Mouse (Mus musculus) midbrain, embryonic 11.5 days (tissue): ENCODE results near the gene Gm44. TPM values are rescaled to one million over a fixed set of nuclear protein-coding genes. Genes with fewer than 3 reads are reported as not detected.
"Not testable (repeated sequence)": the region's sequence is repeated elsewhere in the genome, so short reads cannot be mapped to it uniquely, and the experiment has no call there.

Source experiments
- ATAC-seq: fragments of 200-750 bp; cut with Nextera tagmentation; 2 replicates; pipeline ENCODE4 v1.8.0; 2017; ENCODE audit warnings: moderate TSS enrichment, moderate library complexity; ENCODE audit not compliant: low FRiP score
- DNase-seq: peaks from one replicate; pipeline ENCODE4 v3.0.0; 2015; ENCODE audit warnings: low spot score; ENCODE audit errors: missing footprints
- H3K27ac ChIP-seq: fragments of 300-500 bp; sonication (generic); 2 replicates; pipeline ENCODE4 v1.5.1; 2014; ENCODE audit warnings: low read depth, low read length
- H3K27me3 ChIP-seq: fragments of 300-500 bp; sonication (generic); 2 replicates; pipeline ENCODE4 v1.6.1; 2014; ENCODE audit warnings: mild to moderate bottlenecking, low read length, moderate library complexity, mixed read lengths; ENCODE audit not compliant: control insufficient read depth, insufficient read depth
- H3K36me3 ChIP-seq: fragments of 300-500 bp; sonication (generic); 2 replicates; pipeline ENCODE4 v1.6.1; 2014; ENCODE audit warnings: mild to moderate bottlenecking, low read length, moderate library complexity, mixed read lengths; ENCODE audit not compliant: control insufficient read depth, insufficient read depth
- H3K4me1 ChIP-seq: fragments of 300-500 bp; sonication (generic); 2 replicates; pipeline ENCODE4 v1.6.1; 2014; ENCODE audit warnings: low read length; ENCODE audit not compliant: control insufficient read depth, insufficient read depth
- H3K4me2 ChIP-seq: fragments of 300-500 bp; sonication (generic); 2 replicates; pipeline ENCODE4 v1.6.1; 2014; ENCODE audit warnings: mild to moderate bottlenecking, moderate library complexity
- H3K4me3 ChIP-seq: fragments of 300-500 bp; sonication (generic); 2 replicates; pipeline ENCODE4 v1.5.1; 2014; ENCODE audit warnings: low read depth, low read length
- H3K9ac ChIP-seq: fragments of 300-500 bp; sonication (generic); 2 replicates; pipeline ENCODE4 v1.6.1; 2014; ENCODE audit warnings: low read length
- H3K9me3 ChIP-seq: fragments of 300-500 bp; sonication (generic); 2 replicates; pipeline ENCODE4 v1.6.1; 2016; ENCODE audit warnings: low read length; ENCODE audit not compliant: control insufficient read depth
- WGBS: fragments of 180-500 bp; shearing (Covaris S2); extraction: QIAGEN DNeasy Blood & Tissue Kit; methylation state at CpG from one replicate; pipeline ENCODE4 v1.1.7; 2014; 5-methylcytosine and 5-hydroxymethylcytosine counted together
- polyA plus RNA-seq: library from polyadenylated mRNA; unstranded; fragments of >200 nt; fragmentation: Nextera tagmentation; extraction: Ambion mirVana; gene quantifications from 2 replicates; pipeline ENCODE4 v1.2.1, GENCODE M21; 2014

The Gm44 gene
- not detected in 2 replicates for polyA plus RNA-seq

DNA sequence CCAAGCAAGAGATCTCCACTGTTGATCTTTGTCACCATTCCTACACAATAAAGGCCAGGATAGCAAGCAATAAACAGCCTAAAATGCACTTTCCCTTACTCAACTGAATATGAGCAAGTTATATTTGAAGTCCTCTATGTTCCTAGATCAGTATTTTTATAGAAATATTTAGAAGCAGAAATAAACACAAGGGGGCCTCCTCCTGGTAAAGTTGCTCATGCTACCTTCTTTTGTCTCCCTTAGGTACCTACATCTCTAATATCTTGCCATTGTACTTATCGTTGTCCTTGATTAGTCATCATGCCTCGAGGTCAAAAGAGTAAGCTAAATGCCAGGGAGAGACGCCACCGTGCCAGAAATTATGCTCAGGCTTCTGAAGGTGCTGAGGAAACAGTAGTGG lies at the start of gene Gm44:
Gene Gm44, plus strand, starts transcription at position 301 of the 400 bp plus-strand sequence.
- H3K36me3 ChIP-seq: no peaks in the 10 kb centered on the region
- H3K27me3 ChIP-seq: no peaks in the 10 kb centered on the region
- H3K9me3 ChIP-seq: no peaks in the 10 kb centered on the region
- no peak within 1 kb of the TSS for H3K9ac ChIP-seq
- no peak within 1 kb of the TSS for H3K27ac ChIP-seq
- WGBS: 89% methylated on average over 4 of the region's 4 CpGs
- no peak within 1 kb of the TSS for H3K4me2 ChIP-seq
- DNase-seq: no peak
- H3K4me3 ChIP-seq: no peak within 1 kb of the TSS
- H3K4me1 ChIP-seq: no peaks in the 10 kb centered on the region
- no peak for ATAC-seq

- Histone ChIP-seq H3K36me3 (no peaks in the 10 kb centered on the region), H3K4me1 (no peaks in the 10 kb centered on the region), H3K27ac (no peak overlapping the region), H3K27me3 (no peaks in the 10 kb centered on the region), H3K9ac (no peak overlapping the region), H3K9me3 (no peaks in the 10 kb centered on the region), H3K4me2 (no peak overlapping the region), H3K4me3 (no peak overlapping the region)
- 67% methylated on average over 1 of the region's 1 CpGs for WGBS
- no peak for DNase-seq
- no peak for ATAC-seq
Measured at GRCm38 (mm10) chrX:90927989-90928388, 36.0 kb downstream of the Gm44 start.

DNA sequence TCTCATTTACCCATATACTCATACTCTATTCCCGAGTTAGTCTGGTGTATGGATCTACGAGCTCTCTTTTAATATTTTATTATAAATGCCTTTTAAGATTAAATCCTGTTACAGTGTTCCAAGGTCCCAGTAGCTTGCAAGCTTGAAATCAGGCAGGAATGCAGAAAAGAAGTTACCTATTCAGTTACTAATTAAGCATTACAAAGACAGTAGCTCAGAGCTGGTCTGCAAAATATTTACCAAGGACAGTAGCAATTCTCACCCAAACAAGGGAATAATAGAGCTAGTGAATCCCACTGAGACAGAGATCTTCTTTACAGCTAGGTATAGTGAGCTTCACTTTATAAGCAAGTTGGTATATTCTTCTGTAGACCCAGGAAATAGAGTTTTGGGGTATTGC lies 46.3 kb downstream of the Gm44 start:
- H3K27ac ChIP-seq, H3K9me3 ChIP-seq, H3K36me3 ChIP-seq, H3K27me3 ChIP-seq, DNase-seq, H3K9ac ChIP-seq, H3K4me3 ChIP-seq, H3K4me2 ChIP-seq, H3K4me1 ChIP-seq, ATAC-seq: not testable (repeated sequence)
- 82% methylated on average over 2 of the region's 2 CpGs for WGBS
